Mouse (Mus musculus) CD4-positive helper T cell, adult 2 months (primary cell): ENCODE results near the gene C4b.
"Not testable (repeated sequence)": the region's sequence is repeated elsewhere in the genome, so short reads cannot be mapped to it uniquely, and the experiment has no call there.

ENCODE experiments used
- DNase-seq: peaks from one replicate; pipeline ENCODE4 v3.0.0-alpha.2; 2012; ENCODE audit warnings: low read depth, missing footprints, low spot score

Gene C4b

DNA sequence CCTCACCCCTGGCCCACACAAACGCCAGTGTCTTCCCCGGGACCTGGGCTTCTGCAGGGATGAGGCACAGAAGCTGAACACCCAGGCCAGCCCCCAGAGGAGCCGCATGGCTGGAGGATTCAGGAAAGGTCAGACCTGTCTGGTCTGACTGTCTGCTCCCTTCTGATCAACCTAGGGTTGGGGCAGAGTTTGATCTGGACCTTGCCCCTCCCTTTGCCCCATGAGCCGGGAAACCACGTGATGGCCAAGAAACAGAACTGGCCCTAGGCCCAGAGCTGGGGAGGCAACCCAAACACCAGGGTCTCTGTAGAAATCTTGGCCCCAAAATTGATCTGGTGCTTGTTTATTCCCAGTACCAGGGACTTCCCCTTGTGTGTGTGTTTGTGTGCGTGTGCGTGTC lies at the start of gene C4b:
C4b (minus strand) TSS at position 164 of the 400 bp plus-strand sequence.
- no peak for DNase-seq

DNA sequence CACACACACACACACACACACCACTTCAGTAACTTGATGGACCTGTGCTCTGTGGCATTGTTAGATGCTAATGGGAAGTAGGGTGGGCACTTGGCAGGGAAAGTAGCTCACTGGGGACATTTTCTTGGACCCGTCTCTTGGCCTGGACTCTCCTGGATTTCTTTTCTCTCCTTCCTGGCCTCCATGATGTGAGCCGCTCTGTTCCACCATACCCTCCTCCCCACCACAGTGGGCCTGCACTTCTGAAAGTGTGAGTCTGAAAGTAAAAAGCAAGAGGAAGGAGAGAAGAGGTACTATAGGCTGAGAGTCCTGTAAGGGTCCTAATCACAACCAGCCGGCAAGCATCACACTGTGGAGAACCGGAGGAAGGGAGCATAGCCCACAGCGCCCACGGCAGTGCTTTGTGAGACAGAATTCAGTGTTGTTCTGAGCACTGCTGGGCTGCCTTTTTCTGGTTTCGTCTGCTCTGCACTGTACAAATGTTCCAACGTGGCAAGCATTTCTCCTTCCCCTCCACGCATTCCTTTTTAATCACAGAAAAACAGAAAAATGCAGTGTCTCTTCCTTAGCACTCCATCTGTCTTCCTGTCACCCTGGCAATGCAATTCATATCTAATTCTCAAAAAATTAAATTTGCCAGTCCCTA lies 34.1 kb upstream of the C4b start:
- DNase-seq: no peak

GRCm38 (mm10) chr17:34761471-34761870 lies 17.8 kb upstream of the C4b start:
- DNase-seq: no peak

- DNase-seq: no peak
These were observed 2.8 kb upstream of the C4b start for GRCm38 (mm10) chr17:34746531-34746930.

GRCm38 (mm10) chr17:34745166-34745565 lies 1.5 kb upstream of the C4b start:
- not testable (repeated sequence) for DNase-seq

GRCm38 (mm10) chr17:34744611-34745010 lies 929 bp upstream of the C4b start:
- not testable (repeated sequence) for DNase-seq

DNA sequence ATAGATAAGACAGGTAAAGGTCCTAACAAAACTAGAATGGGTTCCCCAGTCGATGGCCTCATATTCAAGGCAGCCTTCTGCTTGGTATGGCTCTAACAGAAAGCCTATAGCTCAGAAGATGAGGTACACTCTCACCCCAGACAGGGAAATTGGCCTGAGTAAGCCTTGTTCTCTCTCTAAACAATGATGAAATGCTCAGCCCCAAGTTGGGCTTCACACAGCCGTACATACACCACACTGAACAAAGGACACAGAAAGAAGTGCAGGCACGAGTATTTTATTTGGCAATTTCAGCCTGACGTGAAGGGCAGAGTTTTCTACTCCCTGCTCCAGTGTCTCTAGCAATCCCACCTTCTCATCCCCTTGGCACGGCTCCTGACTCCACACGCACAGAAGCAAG lies 524 bp upstream of the C4b start:
- no peak for DNase-seq

GRCm38 (mm10) chr17:34740280-34740679 lies 3.4 kb downstream of the C4b start:
- DNase-seq: no peak

- not testable (repeated sequence) for DNase-seq
These were observed 4.0 kb downstream of the C4b start for GRCm38 (mm10) chr17:34739708-34740107.

DNA sequence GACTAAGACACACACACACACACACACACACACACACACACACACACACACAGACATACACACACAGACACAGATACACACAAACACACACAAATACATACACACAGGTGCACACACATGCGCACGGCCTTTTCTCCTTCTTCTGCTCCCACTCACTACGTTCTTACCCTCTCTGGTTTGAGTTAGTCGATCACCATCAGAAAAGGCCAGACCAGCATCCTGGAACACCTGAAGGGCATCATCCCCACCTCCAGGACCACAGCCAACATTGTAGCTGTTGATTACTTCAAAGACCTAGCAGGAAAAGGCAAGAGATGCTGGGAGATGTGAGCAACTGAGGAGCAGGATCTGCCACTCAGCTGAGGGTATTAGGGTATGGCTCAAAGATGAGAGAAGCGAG lies 6.2 kb downstream of the C4b start:
- not testable (repeated sequence) for DNase-seq

- DNase-seq: not testable (repeated sequence)
These were observed 13.7 kb downstream of the C4b start for GRCm38 (mm10) chr17:34729779-34730553.

DNA sequence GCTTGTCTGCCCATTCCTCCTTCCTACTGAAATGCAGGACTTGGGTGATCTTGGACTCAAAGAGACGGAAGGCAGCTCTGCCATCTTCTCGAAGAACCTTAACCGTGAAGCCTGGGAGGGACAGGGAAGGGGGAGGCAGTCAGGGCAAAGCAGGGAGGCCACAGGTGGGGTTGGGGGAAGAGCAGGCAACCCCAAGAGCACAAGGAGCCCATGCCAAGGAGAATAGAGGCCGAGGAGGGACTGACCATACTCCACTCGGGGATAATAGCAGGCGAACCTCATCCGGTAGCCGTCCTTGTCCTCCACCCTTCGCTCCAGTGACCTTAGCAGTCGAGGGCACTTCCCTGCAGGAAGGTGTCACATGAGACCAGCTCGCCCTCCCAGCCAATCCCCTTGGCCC lies 14.5 kb downstream of the C4b start:
- DNase-seq: not testable (repeated sequence)

DNA sequence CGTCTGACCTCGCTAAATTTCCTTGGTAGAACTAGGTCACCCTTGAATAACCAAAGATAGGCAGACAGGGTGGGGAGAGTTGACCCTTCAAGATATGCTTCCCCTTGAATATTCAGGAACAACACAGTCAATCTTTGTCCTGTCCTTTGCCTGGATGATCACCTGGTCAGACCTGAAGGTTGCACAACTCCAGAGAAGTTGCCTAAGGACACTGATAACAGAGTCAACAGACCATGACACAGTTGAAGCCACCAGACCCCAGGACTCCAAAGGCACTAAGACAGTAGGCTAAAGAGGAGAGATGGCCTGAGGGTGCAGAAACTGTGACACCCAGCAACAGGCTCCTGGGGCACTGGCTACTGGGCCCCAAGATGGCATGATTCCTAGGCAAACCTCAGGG lies 15.8 kb downstream of the C4b start:
- DNase-seq: no peak

DNA sequence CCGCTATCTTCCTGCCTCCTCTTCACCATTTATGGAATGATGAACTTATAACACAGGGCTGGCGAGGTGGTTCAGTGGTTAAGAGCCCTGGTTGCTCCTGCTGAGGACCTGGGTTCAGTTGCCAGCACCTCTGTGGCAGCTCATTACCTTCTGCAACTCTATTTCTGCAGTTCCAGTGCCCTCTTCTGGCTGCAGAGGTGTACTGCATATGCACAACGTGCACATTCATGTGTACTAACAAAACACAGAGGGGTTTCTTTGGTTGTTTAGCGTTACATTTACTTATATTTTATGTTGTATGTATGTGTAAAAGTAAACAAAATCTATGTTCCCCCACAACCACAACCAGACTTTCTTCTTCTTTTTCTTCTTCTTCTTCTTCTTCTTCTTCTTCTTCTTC lies 20.6 kb downstream of the C4b start:
- no peak for DNase-seq

- DNase-seq: not testable (repeated sequence)
These were observed 21.4 kb downstream of the C4b start for GRCm38 (mm10) chr17:34722238-34722637.

GRCm38 (mm10) chr17:34719886-34720285 lies 23.8 kb downstream of the C4b start:
- DNase-seq: not testable (repeated sequence)

DNA sequence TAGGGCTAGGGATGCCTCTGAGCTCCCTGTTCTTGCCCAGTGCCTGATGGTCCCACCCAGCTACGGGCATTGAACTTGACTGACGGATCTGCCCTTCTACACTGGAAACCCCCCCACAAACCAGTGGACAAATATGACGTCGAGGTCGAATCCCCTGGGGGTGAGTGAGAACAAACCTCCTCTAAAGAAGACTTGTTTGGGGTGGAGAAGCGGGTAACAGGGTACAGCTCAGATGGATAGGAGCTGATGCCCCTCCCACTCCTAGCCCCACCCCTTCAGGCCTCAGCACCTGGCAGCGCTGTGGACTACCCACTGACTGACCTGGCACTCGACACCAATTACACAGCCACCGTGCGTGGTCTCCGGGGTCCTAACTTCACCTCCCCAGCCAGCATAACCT lies 26.3 kb downstream of the C4b start:
- DNase-seq: no peak

DNA sequence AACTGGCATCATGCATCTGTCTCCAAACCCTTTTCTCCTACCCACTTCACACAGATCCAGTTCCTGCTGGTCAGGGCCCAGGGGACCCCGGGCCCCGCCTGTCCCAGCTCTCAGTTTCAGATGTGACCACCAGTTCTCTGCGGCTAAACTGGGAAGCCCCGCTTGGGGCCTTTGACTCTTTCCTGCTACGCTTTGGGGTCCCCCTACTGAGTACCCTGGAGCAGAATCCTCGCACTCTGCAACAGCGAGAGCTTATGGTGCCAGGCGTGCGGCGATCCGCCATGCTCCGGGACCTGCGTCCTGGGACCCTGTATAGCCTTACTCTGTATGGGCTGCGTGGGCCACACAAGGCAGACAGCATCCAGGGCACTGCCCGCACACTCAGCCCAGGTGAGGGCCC lies 27.4 kb downstream of the C4b start:
- DNase-seq: no peak

- not testable (repeated sequence) for DNase-seq
These were observed 28.2 kb downstream of the C4b start for GRCm38 (mm10) chr17:34715451-34715850.

DNA sequence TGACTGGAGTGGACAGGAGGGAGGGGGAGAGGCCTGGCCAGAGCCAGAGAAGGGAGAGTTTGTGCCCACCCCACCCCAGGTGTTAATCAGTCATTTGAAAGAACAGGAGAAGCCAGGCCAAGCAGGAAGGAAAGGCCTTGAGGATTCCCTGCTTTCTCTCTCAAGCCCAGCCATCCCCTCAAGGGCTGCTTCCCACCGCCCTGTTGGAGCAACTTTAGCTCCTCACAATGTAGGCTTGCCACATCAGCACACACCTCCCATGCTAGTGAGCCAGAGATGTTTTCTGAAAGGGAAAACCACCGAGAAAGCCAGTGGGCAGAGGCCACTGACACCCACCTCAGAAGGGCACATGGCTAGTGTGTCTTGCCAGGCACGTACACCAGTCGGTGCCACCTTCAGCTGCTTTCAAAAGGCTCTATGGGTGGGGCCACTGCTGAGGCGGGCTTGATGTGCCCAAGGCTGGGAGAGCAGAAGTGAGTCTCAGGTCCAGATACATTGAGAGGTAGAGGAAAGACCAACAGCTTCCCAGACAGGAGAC lies 28.7 kb downstream of the C4b start:
- DNase-seq: not testable (repeated sequence)

DNA sequence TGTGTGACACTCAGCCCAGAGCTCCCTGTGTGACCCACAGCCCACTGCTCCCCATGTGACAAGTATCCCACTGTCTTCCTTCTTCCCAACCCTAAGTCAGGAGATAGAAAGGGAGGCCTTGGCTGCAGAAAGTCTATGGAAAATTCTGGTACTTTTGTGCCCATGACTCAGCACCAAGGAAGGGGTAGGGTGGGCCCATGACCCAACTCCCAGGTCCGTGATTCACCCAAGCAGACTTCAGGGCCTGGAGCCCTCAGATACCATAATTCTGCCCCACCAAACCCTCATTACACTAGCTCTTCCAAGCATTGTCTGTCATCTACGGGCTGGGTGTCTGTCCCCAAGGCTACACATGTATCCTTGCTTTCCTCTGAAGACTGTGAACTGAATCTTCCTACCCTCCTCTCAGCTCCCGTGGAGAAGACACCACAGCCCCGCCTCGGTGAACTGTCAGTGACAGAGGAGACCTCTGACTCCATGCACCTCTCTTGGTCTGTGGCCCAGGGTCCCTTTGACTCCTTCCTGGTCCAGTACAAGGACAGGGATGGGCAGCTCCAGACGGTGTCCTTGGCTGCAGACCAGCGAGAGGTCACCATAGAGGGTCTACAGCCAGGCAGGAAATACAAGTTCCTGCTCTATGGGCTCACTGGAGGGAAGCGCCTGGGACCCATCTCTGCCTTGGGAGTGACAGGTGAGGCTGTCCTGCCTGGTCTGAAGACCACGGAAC lies 29.3 kb downstream of the C4b start:
- DNase-seq: not testable (repeated sequence)

DNA sequence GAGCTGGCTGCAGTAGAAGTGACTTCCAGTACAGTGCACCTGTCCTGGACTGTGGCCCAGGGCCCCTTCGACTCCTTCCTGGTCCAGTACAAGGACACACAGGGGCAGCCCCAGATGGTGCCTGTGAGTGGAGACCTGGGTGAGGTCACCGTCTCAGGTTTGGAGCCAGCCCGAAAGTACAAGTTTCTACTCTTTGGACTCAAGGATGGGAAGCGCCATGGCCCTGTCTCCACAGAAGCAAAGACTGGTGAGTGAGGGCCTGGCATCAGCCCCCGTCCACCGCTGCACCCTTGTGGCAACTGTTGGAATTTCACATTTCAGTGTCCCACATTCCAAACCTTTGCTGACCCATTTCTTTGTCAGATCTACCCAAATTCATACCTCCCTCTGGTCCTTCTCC lies 30.7 kb downstream of the C4b start:
- no peak for DNase-seq
